Mouse (Mus musculus) embryonic facial prominence, embryonic 12.5 days (tissue): ENCODE measurements around the gene Pak1. TPM values are rescaled to one million over a fixed set of nuclear protein-coding genes. Genes with fewer than 3 reads are reported as not detected.

Experiments
- ATAC-seq: fragments of 200-750 bp; cut with Nextera tagmentation; 2 replicates; pipeline ENCODE4 v1.8.0; 2017; ENCODE audit not compliant: insufficient number of reproducible peaks, insufficient read depth, low FRiP score, low TSS enrichment
- H3K27ac ChIP-seq: fragments of 300-500 bp; sonication (generic); 2 replicates; pipeline ENCODE4 v1.5.1; 2016; ENCODE audit warnings: mild to moderate bottlenecking
- H3K27me3 ChIP-seq: fragments of 300-500 bp; sonication (generic); 2 replicates; pipeline ENCODE4 v1.6.1; 2016; ENCODE audit warnings: mild to moderate bottlenecking, moderate library complexity
- H3K36me3 ChIP-seq: fragments of 300-500 bp; sonication (generic); 2 replicates; pipeline ENCODE4 v1.6.1; 2016; ENCODE audit warnings: mild to moderate bottlenecking
- H3K4me1 ChIP-seq: fragments of 300-500 bp; sonication (generic); 2 replicates; pipeline ENCODE4 v1.6.1; 2016
- H3K4me2 ChIP-seq: fragments of 300-500 bp; sonication (generic); replicated peaks from 2 replicates; pipeline ENCODE4 v1.6.1; 2016; ENCODE audit warnings: mild to moderate bottlenecking, moderate library complexity
- H3K4me3 ChIP-seq: fragments of 300-500 bp; sonication (generic); 2 replicates; pipeline ENCODE4 v1.5.1; 2016; ENCODE audit warnings: mild to moderate bottlenecking
- H3K9ac ChIP-seq: fragments of 300-500 bp; sonication (generic); 2 replicates; pipeline ENCODE4 v1.6.1; 2016; ENCODE audit warnings: mild to moderate bottlenecking, moderate library complexity
- H3K9me3 ChIP-seq: fragments of 300-500 bp; sonication (generic); 2 replicates; pipeline ENCODE4 v1.6.1; 2016; ENCODE audit warnings: mild to moderate bottlenecking, moderate library complexity
- WGBS: fragments of 180-500 bp; shearing (Covaris S2); methylation state at CpG from one replicate; pipeline ENCODE4 v1.1.7; 2016; 5-methylcytosine and 5-hydroxymethylcytosine counted together
- polyA plus RNA-seq: library from polyadenylated mRNA; unstranded; fragments of >200 nt; fragmentation: Nextera tagmentation; extraction: Ambion mirVana; gene quantifications from 2 replicates; pipeline ENCODE4 v1.2.1, GENCODE M21; 2016

The Pak1 gene
- polyA plus RNA-seq, 1 experiment from 2014 or later, result 36.9 TPM

- WGBS, result 74% methylated on average over 8 of the region's 8 CpGs
- H3K27me3 ChIP-seq, result peaks cover 6% of the 10 kb centered on the region; the same call in 1 of the 2 replicates
- no peaks in the 10 kb centered on the region for H3K4me1 ChIP-seq
- H3K9me3 ChIP-seq, result no peaks in the 10 kb centered on the region
- no peak overlapping the region for H3K27ac ChIP-seq
- H3K4me3 ChIP-seq, result no peak overlapping the region
- H3K9ac ChIP-seq, result no peak overlapping the region
- H3K36me3 ChIP-seq, result no peaks in the 10 kb centered on the region
- no peak overlapping the region for H3K4me2 ChIP-seq
- no peak for ATAC-seq
Measured at GRCm38 (mm10) chr7:97781496-97781895, 6.8 kb upstream of the Pak1 start.

GRCm38 (mm10) chr7:97783523-97783922 lies 4.8 kb upstream of the Pak1 start:
- Histone ChIP-seq H3K27me3 (peaks cover 6% of the 10 kb centered on the region; the same call in 1 of the 2 replicates), H3K4me1 (no peaks in the 10 kb centered on the region), H3K4me2 (no peak overlapping the region), H3K9ac (no peak overlapping the region), H3K27ac (no peak overlapping the region), H3K9me3 (no peaks in the 10 kb centered on the region), H3K36me3 (no peaks in the 10 kb centered on the region), H3K4me3 (no peak overlapping the region)
- no peak for ATAC-seq
- 64% methylated on average over 5 of the region's 5 CpGs for WGBS

- WGBS, result under 1% methylated on average over 71 of the region's 84 CpGs
Measured at GRCm38 (mm10) chr7:97788669-97789483, 535 bp downstream of the Pak1 start.

GRCm38 (mm10) chr7:97790272-97790671 lies 1.9 kb downstream of the Pak1 start:
- 0 out of 2 replicates have a peak, but pooled peaks cover 7% of the 10 kb centered on the region for H3K4me1 ChIP-seq
- WGBS, result 31% methylated on average over 2 of the region's 2 CpGs
- no peaks in the 10 kb centered on the region for H3K9me3 ChIP-seq
- H3K4me2 ChIP-seq, result no peak overlapping the region
- H3K9ac ChIP-seq, result no peak overlapping the region
- peaks cover 6% of the 10 kb centered on the region; the same call in 1 of the 2 replicates for H3K27me3 ChIP-seq
- no peak for ATAC-seq
- H3K27ac ChIP-seq, result no peak overlapping the region
- H3K36me3 ChIP-seq, result no peaks in the 10 kb centered on the region
- H3K4me3 ChIP-seq, result no peak overlapping the region

More at GRCm38 (mm10) chr7:97788669-97789483, 535 bp downstream of the Pak1 start:
- Histone ChIP-seq H3K4me3 (peak overlapping the region; percentile 83), H3K4me2 (peak overlapping the region; percentile 93), H3K9me3 (no peaks in the 10 kb centered on the region), H3K36me3 (no peaks in the 10 kb centered on the region), H3K4me1 (0 out of 2 replicates have a peak, but pooled peaks cover 7% of the 10 kb centered on the region), H3K9ac (peak overlapping the region; percentile 76), H3K27me3 (peaks cover 6% of the 10 kb centered on the region; the same call in 1 of the 2 replicates), H3K27ac (0 out of 2 replicates have a peak overlapping the region, but pooled peaks have one; percentile 17)
- ATAC-seq, result peak; percentile 59

GRCm38 (mm10) chr7:97792324-97792723 lies 4.0 kb downstream of the Pak1 start:
- 0 out of 2 replicates have a peak, but pooled peaks cover 7% of the 10 kb centered on the region for H3K4me1 ChIP-seq
- no peak for ATAC-seq
- H3K4me3 ChIP-seq, result no peak overlapping the region
- 61% methylated on average over 2 of the region's 2 CpGs for WGBS
- H3K36me3 ChIP-seq, result no peaks in the 10 kb centered on the region
- H3K9ac ChIP-seq, result no peak overlapping the region
- H3K27ac ChIP-seq, result no peak overlapping the region
- H3K4me2 ChIP-seq, result no peak overlapping the region
- no peaks in the 10 kb centered on the region for H3K27me3 ChIP-seq
- no peaks in the 10 kb centered on the region for H3K9me3 ChIP-seq

GRCm38 (mm10) chr7:97803116-97803515 lies 14.8 kb downstream of the Pak1 start:
- no peak overlapping the region for H3K9ac ChIP-seq
- H3K4me2 ChIP-seq, result no peak overlapping the region
- no peaks in the 10 kb centered on the region for H3K36me3 ChIP-seq
- no peak overlapping the region for H3K27ac ChIP-seq
- H3K27me3 ChIP-seq, result no peaks in the 10 kb centered on the region
- WGBS, result 59% methylated on average over 2 of the region's 2 CpGs
- no peaks in the 10 kb centered on the region for H3K9me3 ChIP-seq
- H3K4me3 ChIP-seq, result no peak overlapping the region
- H3K4me1 ChIP-seq, result no peaks in the 10 kb centered on the region
- no peak for ATAC-seq

GRCm38 (mm10) chr7:97804245-97805066 lies 16.1 kb downstream of the Pak1 start:
- Histone ChIP-seq H3K27me3 (no peaks in the 10 kb centered on the region), H3K4me1 (no peaks in the 10 kb centered on the region), H3K36me3 (no peaks in the 10 kb centered on the region), H3K9me3 (no peaks in the 10 kb centered on the region), H3K9ac (no peak overlapping the region), H3K4me2 (no peak overlapping the region), H3K27ac (no peak overlapping the region), H3K4me3 (no peak overlapping the region)
- WGBS, result 55% methylated on average over 2 of the region's 2 CpGs
- no peak for ATAC-seq

GRCm38 (mm10) chr7:97805067-97805365 lies 16.7 kb downstream of the Pak1 start:
- WGBS, result 32% methylated on average over 3 of the region's 3 CpGs
- Histone ChIP-seq H3K9me3 (no peaks in the 10 kb centered on the region), H3K36me3 (no peaks in the 10 kb centered on the region), H3K4me1 (no peaks in the 10 kb centered on the region), H3K4me2 (no peak overlapping the region), H3K27me3 (no peaks in the 10 kb centered on the region), H3K4me3 (no peak overlapping the region), H3K27ac (no peak overlapping the region), H3K9ac (no peak overlapping the region)
- ATAC-seq, result 0 out of 2 replicates have a peak, but pooled peaks have one; percentile 35

- no peaks in the 10 kb centered on the region for H3K36me3 ChIP-seq
- WGBS, result 78% methylated on average over 5 of the region's 5 CpGs
Measured at GRCm38 (mm10) chr7:97809307-97809706, 21.0 kb downstream of the Pak1 start.

GRCm38 (mm10) chr7:97821875-97822274 lies 33.5 kb downstream of the Pak1 start:
- ATAC-seq, result no peak
- Histone ChIP-seq H3K9me3 (no peaks in the 10 kb centered on the region), H3K36me3 (no peaks in the 10 kb centered on the region), H3K27ac (no peak overlapping the region), H3K4me2 (no peak overlapping the region), H3K4me1 (no peaks in the 10 kb centered on the region), H3K4me3 (no peak overlapping the region), H3K27me3 (no peaks in the 10 kb centered on the region), H3K9ac (no peak overlapping the region)
- WGBS, result 89% methylated on average over 2 of the region's 2 CpGs

More at GRCm38 (mm10) chr7:97809307-97809706, 21.0 kb downstream of the Pak1 start:
- Histone ChIP-seq H3K4me3 (no peak overlapping the region), H3K4me2 (no peak overlapping the region), H3K9me3 (no peaks in the 10 kb centered on the region), H3K9ac (no peak overlapping the region), H3K27ac (no peak overlapping the region), H3K27me3 (no peaks in the 10 kb centered on the region), H3K4me1 (no peaks in the 10 kb centered on the region)
- ATAC-seq, result no peak

GRCm38 (mm10) chr7:97829091-97829490 lies 40.8 kb downstream of the Pak1 start:
- no peak overlapping the region for H3K4me3 ChIP-seq
- no peaks in the 10 kb centered on the region for H3K36me3 ChIP-seq
- no peaks in the 10 kb centered on the region for H3K4me1 ChIP-seq
- ATAC-seq, result no peak
- H3K27me3 ChIP-seq, result no peaks in the 10 kb centered on the region
- no peaks in the 10 kb centered on the region for H3K9me3 ChIP-seq
- no peak overlapping the region for H3K4me2 ChIP-seq
- no peak overlapping the region for H3K27ac ChIP-seq
- 75% methylated on average over 2 of the region's 2 CpGs for WGBS
- H3K9ac ChIP-seq, result no peak overlapping the region

GRCm38 (mm10) chr7:97830739-97831138 lies 42.4 kb downstream of the Pak1 start:
- Histone ChIP-seq H3K27me3 (no peaks in the 10 kb centered on the region), H3K4me1 (no peaks in the 10 kb centered on the region), H3K36me3 (no peaks in the 10 kb centered on the region), H3K4me3 (no peak overlapping the region), H3K9ac (no peak overlapping the region), H3K9me3 (no peaks in the 10 kb centered on the region), H3K4me2 (no peak overlapping the region), H3K27ac (no peak overlapping the region)
- 80% methylated on average over 3 of the region's 3 CpGs for WGBS
- no peak for ATAC-seq
